Mouse (Mus musculus): ENCODE results near the gene Rbm17.
"Not testable (repeated sequence)": the region's sequence is repeated elsewhere in the genome, so short reads cannot be mapped to it uniquely, and the experiment has no call there.

Rbm17 gene

GRCm38 (mm10) chr2:11543158-11543557 lies 60.8 kb downstream of the Rbm17 start:
- no peak for DNase-seq

GRCm38 (mm10) chr2:11542640-11543039 lies 61.3 kb downstream of the Rbm17 start:
- peak; percentile 73 for DNase-seq

- DNase-seq, result no peak
These were observed 61.8 kb downstream of the Rbm17 start for GRCm38 (mm10) chr2:11542121-11542520.

GRCm38 (mm10) chr2:11541528-11541927 lies 62.4 kb downstream of the Rbm17 start:
- not testable (repeated sequence) for DNase-seq

- DNase-seq, result no peak
These were observed 68.0 kb downstream of the Rbm17 start for GRCm38 (mm10) chr2:11535966-11536365.
